Mouse (Mus musculus): ENCODE measurements around the gene Dclre1b.

DNA sequence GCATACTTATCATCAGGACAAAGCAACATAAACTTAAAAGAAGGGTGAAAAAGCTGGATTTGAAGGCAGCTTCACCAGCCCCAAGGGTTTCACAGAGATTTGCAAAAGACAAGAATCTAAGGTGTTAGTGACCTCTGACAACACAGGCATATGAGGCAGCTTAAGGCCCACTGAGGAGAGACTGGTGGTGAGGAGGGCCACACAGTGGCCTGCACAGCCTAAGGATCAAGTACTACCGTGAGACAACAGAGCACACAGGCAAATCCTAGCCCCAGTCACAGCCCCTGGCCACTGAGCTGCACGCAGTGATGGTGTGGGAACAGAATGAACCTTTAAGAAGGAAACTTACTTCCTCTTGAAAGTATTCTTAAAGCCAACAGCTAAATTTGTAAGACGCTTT lies 35.7 kb downstream of the Dclre1b start:
- TF ChIP-seq CTCF (IDR thresholded peaks at IDR 0.05; ENCODE audit: control insufficient read depth, insufficient read depth, low read length): no peak
- no peak for TF ChIP-seq POLR2A (IDR thresholded peaks at IDR 0.05; ENCODE audit: borderline replicate concordance, control insufficient read depth, low read depth, low read length)

All from bone marrow, adult 2 months (tissue).